Mouse (Mus musculus) bone marrow, adult 2 months (tissue): ENCODE results near the gene Chrna1.

Experiments used
- CTCF ChIP-seq: fragments of 200-500 bp; IDR thresholded peaks from 2 replicates; pipeline ENCODE4 v1.5.1; 2011; ENCODE audit warnings: low read length, control low read depth; ENCODE audit not compliant: control insufficient read depth, insufficient read depth
- POLR2A ChIP-seq: fragments of 200-500 bp; IDR thresholded peaks from 2 replicates; pipeline ENCODE4 v1.6.1; 2011; ENCODE audit warnings: low read depth, mild to moderate bottlenecking, control low read depth, low read length, borderline replicate concordance; ENCODE audit not compliant: control insufficient read depth

DNA sequence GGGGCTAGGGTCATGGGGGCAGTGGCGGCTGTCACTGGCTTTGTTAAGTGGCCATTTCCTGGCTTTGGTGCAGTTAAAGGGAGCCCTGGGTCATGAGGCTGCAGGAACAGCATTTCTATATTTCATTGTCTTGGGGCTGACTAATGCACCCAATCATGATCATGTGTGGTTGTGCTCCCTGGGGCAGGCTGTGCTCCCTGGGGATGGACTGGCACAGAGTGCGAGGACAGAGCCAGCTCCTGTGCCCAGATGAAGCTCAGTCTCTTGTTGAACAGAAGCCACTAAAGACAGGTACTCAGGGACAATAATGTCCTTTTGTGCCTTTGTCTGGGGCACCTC, 12.9 kb upstream of the Chrna1 start:
- TF ChIP-seq CTCF (no peak), POLR2A (no peak)
